Mouse (Mus musculus) hindbrain, embryonic 11.5 days (tissue): ENCODE measurements around the gene Keg1. TPM values are rescaled to one million over a fixed set of nuclear protein-coding genes. Genes with fewer than 3 reads are reported as not detected.
"Not testable (repeated sequence)": the region's sequence is repeated elsewhere in the genome, so short reads cannot be mapped to it uniquely, and the experiment has no call there.

Experiments used
- ATAC-seq: fragments of 200-750 bp; cut with Nextera tagmentation; 2 replicates; pipeline ENCODE4 v1.8.0; 2017; ENCODE audit warnings: mild to moderate bottlenecking, moderate TSS enrichment, moderate library complexity; ENCODE audit not compliant: low FRiP score
- DNase-seq: peaks from one replicate; pipeline ENCODE4 v3.0.0-alpha.2; 2015; ENCODE audit warnings: low spot score
- H3K27ac ChIP-seq: fragments of 300-500 bp; sonication (generic); 2 replicates; pipeline ENCODE4 v1.5.1; 2014; ENCODE audit warnings: mild to moderate bottlenecking, low read depth, low read length
- H3K27me3 ChIP-seq: fragments of 300-500 bp; sonication (generic); 2 replicates; pipeline ENCODE4 v1.6.1; 2014; ENCODE audit warnings: mild to moderate bottlenecking, low read length, moderate library complexity, mixed read lengths; ENCODE audit not compliant: control insufficient read depth, insufficient read depth
- H3K36me3 ChIP-seq: fragments of 300-500 bp; sonication (generic); 2 replicates; pipeline ENCODE4 v1.6.1; 2014; ENCODE audit warnings: mild to moderate bottlenecking, low read length, moderate library complexity, mixed read lengths; ENCODE audit not compliant: control insufficient read depth, insufficient read depth
- H3K4me1 ChIP-seq: fragments of 300-500 bp; sonication (generic); replicated peaks from 2 replicates; pipeline ENCODE4 v1.6.1; 2014; ENCODE audit warnings: low read length, mixed read lengths; ENCODE audit not compliant: control insufficient read depth, insufficient read depth
- H3K4me2 ChIP-seq: fragments of 300-500 bp; sonication (generic); replicated peaks from 2 replicates; pipeline ENCODE4 v1.6.1; 2014; ENCODE audit warnings: mild to moderate bottlenecking, low read depth, low read length
- H3K4me3 ChIP-seq: fragments of 300-500 bp; sonication (generic); 2 replicates; pipeline ENCODE4 v1.5.1; 2014; ENCODE audit warnings: low read depth, low read length
- H3K9ac ChIP-seq: fragments of 300-500 bp; sonication (generic); 2 replicates; pipeline ENCODE4 v1.6.1; 2014; ENCODE audit warnings: low read depth, low read length
- H3K9me3 ChIP-seq: fragments of 300-500 bp; sonication (generic); 2 replicates; pipeline ENCODE4 v1.6.1; 2016; ENCODE audit warnings: low read length; ENCODE audit not compliant: control insufficient read depth
- WGBS: fragments of 180-500 bp; shearing (Covaris S2); extraction: QIAGEN DNeasy Blood & Tissue Kit; methylation state at CpG from one replicate; pipeline ENCODE4 v1.1.7; 2014; 5-methylcytosine and 5-hydroxymethylcytosine counted together
- polyA plus RNA-seq: library from polyadenylated mRNA; unstranded; fragments of >200 nt; fragmentation: Nextera tagmentation; extraction: Ambion mirVana; gene quantifications from 2 replicates; pipeline ENCODE4 v1.2.1, GENCODE M21; 2014

Keg1 gene
- polyA plus RNA-seq, 1 experiment from 2014 or later = not detected

DNA sequence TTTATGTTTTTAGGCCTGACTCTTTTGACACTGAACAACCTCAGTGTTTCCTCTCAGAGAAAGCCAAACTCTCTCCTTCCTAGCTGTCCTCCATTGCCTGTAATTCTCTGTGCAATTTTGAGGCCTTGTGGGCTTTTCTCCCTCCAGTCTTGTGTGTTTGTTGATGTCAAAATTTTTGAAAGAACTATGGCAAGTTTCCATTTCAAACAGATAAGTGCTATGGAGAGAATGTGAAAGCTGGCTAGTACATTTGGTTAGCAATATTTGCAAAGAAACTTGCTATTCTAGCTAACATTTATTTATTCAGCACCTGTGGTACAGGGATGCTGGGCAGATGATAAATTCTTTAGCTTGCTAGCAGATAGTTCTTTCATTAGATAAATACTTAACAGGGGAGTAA is 635 bp downstream of the Keg1 start:
- DNase-seq = no peak
- H3K27me3 ChIP-seq = no peaks in the 10 kb centered on the region
- no peaks in the 10 kb centered on the region for H3K4me1 ChIP-seq
- no peak overlapping the region for H3K4me2 ChIP-seq
- ATAC-seq = no peak
- H3K9ac ChIP-seq = no peak overlapping the region
- H3K36me3 ChIP-seq = no peaks in the 10 kb centered on the region
- H3K27ac ChIP-seq = no peak overlapping the region
- H3K4me3 ChIP-seq = no peak overlapping the region
- no peaks in the 10 kb centered on the region for H3K9me3 ChIP-seq

DNA sequence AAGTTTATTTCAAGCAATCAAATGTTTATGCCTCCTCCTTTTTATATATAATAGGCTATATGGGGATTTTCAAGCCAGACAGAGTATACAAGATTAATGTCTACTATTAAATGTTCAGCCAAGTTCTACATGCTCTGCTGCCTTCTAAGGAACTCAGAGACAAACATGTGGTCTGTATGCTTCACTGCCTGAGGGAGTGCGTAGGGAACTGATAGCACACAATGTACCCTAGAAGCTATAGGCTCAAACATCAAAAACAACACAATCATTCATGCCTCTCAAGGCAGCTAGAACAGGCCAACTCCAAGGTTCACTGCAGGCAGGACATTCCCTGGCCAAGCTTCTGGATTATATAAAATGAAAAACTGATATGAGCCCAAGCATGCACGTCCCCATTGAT is 12.9 kb downstream of the Keg1 start:
- no peak overlapping the region for H3K27ac ChIP-seq
- H3K4me1 ChIP-seq = no peaks in the 10 kb centered on the region
- no peak for DNase-seq
- H3K36me3 ChIP-seq = no peaks in the 10 kb centered on the region
- no peaks in the 10 kb centered on the region for H3K27me3 ChIP-seq
- no peak overlapping the region for H3K4me2 ChIP-seq
- no peak for ATAC-seq
- H3K9me3 ChIP-seq = no peaks in the 10 kb centered on the region
- no peak overlapping the region for H3K9ac ChIP-seq
- no peak overlapping the region for H3K4me3 ChIP-seq
- 88% methylated on average over 2 of the region's 2 CpGs for WGBS

DNA sequence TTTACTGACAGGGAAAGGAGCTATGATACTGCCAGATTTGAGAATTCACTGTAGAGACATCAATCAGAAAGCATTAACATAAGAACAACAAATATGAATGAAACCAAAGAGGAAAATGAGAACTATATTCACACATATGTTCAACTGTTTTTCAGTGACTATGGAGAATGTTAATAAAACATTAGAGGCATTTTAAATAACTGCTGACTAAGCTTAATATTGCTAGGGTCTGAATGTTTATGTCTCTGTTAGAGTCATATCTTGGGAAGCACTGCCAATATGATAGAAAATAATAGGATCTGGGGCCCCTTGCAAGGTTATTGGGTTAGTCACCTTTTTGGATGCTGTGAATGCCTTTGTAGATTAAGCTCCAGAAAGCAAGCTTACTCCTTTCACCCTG is 13.4 kb downstream of the Keg1 start:
- Histone ChIP-seq H3K4me3 (no peak overlapping the region), H3K4me1 (no peaks in the 10 kb centered on the region), H3K4me2 (no peak overlapping the region), H3K9me3 (no peaks in the 10 kb centered on the region), H3K27ac (no peak overlapping the region), H3K27me3 (no peaks in the 10 kb centered on the region), H3K9ac (no peak overlapping the region), H3K36me3 (no peaks in the 10 kb centered on the region)
- DNase-seq = no peak
- ATAC-seq = no peak

DNA sequence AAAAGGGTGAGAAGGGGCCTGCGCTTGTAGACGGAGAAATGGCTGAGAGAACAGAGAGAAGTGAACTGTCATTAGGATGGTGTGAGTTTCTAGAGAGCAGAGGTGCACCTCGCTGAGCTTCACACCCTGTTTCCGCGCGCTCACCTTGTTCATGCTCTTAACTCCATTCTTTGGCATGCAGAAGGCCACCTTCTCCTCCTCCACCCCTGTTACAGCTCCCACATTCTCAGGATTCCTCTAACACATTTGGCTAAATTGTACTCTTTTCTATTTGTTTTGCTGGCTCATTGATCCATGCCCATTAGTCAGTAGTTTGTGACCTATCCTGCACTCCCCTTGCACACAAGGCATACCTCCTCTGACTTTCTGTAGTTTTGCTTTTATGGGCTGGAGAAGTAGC is 23.6 kb downstream of the Keg1 start:
- WGBS = 79% methylated on average over 6 of the region's 6 CpGs
- no peaks in the 10 kb centered on the region for H3K27me3 ChIP-seq
- no peak overlapping the region for H3K4me3 ChIP-seq
- ATAC-seq = no peak
- H3K4me2 ChIP-seq = no peak overlapping the region
- no peak overlapping the region for H3K27ac ChIP-seq
- H3K36me3 ChIP-seq = no peaks in the 10 kb centered on the region
- DNase-seq = no peak
- H3K9me3 ChIP-seq = no peaks in the 10 kb centered on the region
- H3K9ac ChIP-seq = no peak overlapping the region
- no peaks in the 10 kb centered on the region for H3K4me1 ChIP-seq

DNA sequence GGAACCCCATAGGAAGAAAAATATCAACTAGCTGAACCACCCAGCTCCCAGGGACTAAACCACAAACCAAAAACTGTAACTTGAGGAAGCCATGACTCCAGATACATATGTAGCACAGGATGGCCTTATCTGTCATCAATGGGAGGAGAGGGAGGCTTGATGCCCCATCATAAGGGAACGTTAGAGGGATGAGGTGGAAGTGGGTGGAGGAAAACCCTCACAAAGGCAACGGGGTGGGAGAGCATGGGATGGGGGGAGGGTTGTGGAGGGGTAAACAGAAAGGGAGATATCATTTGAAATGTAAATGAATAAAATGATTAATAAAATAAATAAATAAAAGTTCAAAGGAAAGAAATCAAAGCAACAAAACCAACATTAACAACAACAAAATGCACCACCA is 24.9 kb downstream of the Keg1 start:
- no peak overlapping the region for H3K9ac ChIP-seq
- no peaks in the 10 kb centered on the region for H3K4me1 ChIP-seq
- no peaks in the 10 kb centered on the region for H3K36me3 ChIP-seq
- no peaks in the 10 kb centered on the region for H3K27me3 ChIP-seq
- no peaks in the 10 kb centered on the region for H3K9me3 ChIP-seq
- DNase-seq (no peak), ATAC-seq (no peak)
- no peak overlapping the region for H3K4me2 ChIP-seq
- H3K4me3 ChIP-seq = no peak overlapping the region
- 76% methylated on average over 2 of the region's 2 CpGs for WGBS
- no peak overlapping the region for H3K27ac ChIP-seq

DNA sequence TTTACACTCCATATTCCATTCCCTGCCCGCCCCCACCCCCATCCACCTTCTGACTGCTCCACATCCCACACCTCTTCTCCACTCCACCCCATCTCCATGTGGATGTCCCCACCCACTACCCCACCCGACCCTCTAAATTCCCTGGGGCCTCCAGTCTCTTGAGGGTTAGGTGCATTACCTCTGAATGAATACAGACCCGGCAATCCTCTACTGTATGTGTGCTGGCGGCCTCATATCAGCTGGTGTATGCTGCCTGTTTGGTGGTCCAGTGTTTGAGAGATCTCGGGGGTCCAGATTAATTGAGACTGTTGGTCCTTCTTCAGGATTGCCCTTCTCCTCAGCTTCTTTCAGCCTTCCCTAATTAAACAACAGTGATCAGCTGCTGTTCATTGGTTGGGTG is 25.3 kb downstream of the Keg1 start:
- 83% methylated on average over 5 of the region's 5 CpGs for WGBS
- H3K9me3 ChIP-seq, H3K4me3 ChIP-seq, H3K27me3 ChIP-seq, ATAC-seq, H3K4me1 ChIP-seq, H3K27ac ChIP-seq, H3K36me3 ChIP-seq, H3K9ac ChIP-seq, H3K4me2 ChIP-seq, DNase-seq: not testable (repeated sequence)

DNA sequence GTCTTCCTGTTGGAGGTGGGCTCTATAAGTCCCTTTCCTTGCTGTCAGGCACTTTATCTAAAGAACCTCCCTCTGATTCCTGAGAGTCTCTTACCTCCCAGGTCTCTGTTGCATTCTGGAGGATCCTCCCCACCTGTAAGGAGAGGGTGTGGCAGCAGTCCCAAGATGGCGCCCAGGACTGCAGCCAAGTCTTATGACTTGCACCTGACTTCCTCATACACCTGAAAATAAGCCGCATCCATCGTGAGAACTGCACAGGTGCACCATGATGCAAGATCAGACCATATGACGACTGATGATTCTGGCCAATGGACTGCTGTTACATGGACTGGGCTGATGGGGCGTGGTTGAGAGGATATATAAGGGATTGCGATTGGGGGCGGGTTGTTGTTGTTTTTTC is 26.0 kb downstream of the Keg1 start:
- H3K36me3 ChIP-seq, H3K27ac ChIP-seq, H3K9me3 ChIP-seq, H3K4me3 ChIP-seq, ATAC-seq, H3K4me1 ChIP-seq, H3K27me3 ChIP-seq, H3K9ac ChIP-seq, H3K4me2 ChIP-seq, DNase-seq: not testable (repeated sequence)
- WGBS = 93% methylated on average over 7 of the region's 7 CpGs

DNA sequence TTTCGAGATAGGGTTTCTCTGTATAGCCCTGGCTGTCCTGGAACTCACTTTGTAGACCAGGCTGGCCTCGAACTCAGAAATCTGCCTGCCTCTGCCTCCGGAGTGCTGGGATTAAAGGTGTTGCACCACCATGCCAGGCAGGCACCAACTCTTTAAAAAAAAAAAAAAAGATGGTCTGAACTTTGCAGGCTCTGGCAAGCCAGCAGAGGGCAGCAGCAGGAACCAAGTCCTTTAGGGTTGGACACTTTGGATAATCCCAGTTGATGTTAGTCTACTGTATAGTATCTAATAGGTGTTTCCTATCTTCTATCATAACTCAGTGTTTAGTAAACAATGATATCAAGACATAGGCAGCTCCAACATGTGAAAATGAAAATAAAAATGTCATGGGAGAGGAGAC is 26.7 kb downstream of the Keg1 start:
- WGBS = 89% methylated on average over 2 of the region's 3 CpGs
- no peaks in the 10 kb centered on the region for H3K36me3 ChIP-seq
- ATAC-seq = no peak

DNA sequence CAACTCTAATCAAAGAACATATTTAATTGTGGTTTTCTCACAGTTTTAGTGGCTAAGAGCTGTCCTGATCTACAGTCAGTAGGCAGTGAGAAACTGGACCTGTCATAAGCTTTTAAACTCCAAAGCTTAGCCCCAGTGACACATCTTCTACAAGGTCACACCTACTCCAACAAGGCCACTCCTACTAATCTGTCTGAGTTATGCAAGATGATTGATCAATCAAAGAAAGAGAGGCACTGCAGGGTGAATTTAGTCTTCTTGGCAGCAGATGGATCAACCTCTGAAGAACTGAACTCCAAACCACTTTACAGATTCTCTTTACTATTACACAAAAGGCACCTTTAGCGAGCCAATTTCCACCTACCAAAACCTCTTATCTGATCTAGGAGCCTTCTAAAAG is 30.3 kb downstream of the Keg1 start:
- no peaks in the 10 kb centered on the region for H3K9me3 ChIP-seq
- H3K9ac ChIP-seq = no peak overlapping the region
- 76% methylated on average over 1 of the region's 1 CpGs for WGBS
- H3K4me2 ChIP-seq = no peak overlapping the region
- DNase-seq = no peak
- no peak for ATAC-seq
- no peak overlapping the region for H3K4me3 ChIP-seq
- H3K4me1 ChIP-seq = no peaks in the 10 kb centered on the region
- no peak overlapping the region for H3K27ac ChIP-seq
- H3K27me3 ChIP-seq = no peaks in the 10 kb centered on the region
- no peaks in the 10 kb centered on the region for H3K36me3 ChIP-seq

More for the DNA sequence above, 26.7 kb downstream of the Keg1 start:
- Histone ChIP-seq H3K4me3 (no peak overlapping the region), H3K4me2 (no peak overlapping the region), H3K4me1 (no peaks in the 10 kb centered on the region), H3K27ac (no peak overlapping the region), H3K27me3 (no peaks in the 10 kb centered on the region), H3K9ac (no peak overlapping the region), H3K9me3 (no peaks in the 10 kb centered on the region)
- no peak for DNase-seq
